Mouse (Mus musculus) cerebellum, adult 2 months (tissue): ENCODE results near the gene Abhd17b. TPM values are rescaled to one million over a fixed set of nuclear protein-coding genes. Genes with fewer than 3 reads are reported as not detected.

Source experiments
- DNase-seq, 2 experiments: peaks; one replicate each; pipeline ENCODE4 v3.0.0; 2021
- H3K27ac ChIP-seq: fragments of 200-500 bp; 2 replicates; pipeline ENCODE4 v1.5.1; 2012; ENCODE audit warnings: low read length, control low read depth, inconsistent platforms; ENCODE audit not compliant: insufficient read depth
- H3K27me3 ChIP-seq: fragments of 200-500 bp; 2 replicates; pipeline ENCODE4 v1.6.1; 2012; ENCODE audit warnings: inconsistent platforms, mild to moderate bottlenecking, low read length, moderate library complexity; ENCODE audit not compliant: control insufficient read depth, insufficient read depth
- H3K4me1 ChIP-seq: fragments of 200-500 bp; 2 replicates; pipeline ENCODE4 v1.6.1; 2011; ENCODE audit warnings: low read length; ENCODE audit not compliant: control insufficient read depth, insufficient read depth
- H3K4me3 ChIP-seq: fragments of 200-500 bp; replicated peaks from 2 replicates; pipeline ENCODE3; 2011; ENCODE audit warnings: mild to moderate bottlenecking, low read depth, low read length, control low read depth; ENCODE audit not compliant: insufficient read depth
- CTCF ChIP-seq: fragments of 200-500 bp; IDR thresholded peaks from 2 replicates; pipeline ENCODE4 v1.5.1; 2011; ENCODE audit warnings: low read depth, mild to moderate bottlenecking, control low read depth, low read length, moderate library complexity, borderline replicate concordance; ENCODE audit not compliant: insufficient read depth
- POLR2A ChIP-seq: fragments of 200-500 bp; IDR thresholded peaks from 2 replicates; pipeline ENCODE4 v1.6.1; 2011; ENCODE audit warnings: low read length, control low read depth, borderline replicate concordance; ENCODE audit not compliant: insufficient read depth
- WGBS: fragments of 180-500 bp; shearing (Covaris S2); methylation state at CpG from one replicate; pipeline ENCODE4 v1.1.7; 2018; 5-methylcytosine and 5-hydroxymethylcytosine counted together
- polyA plus RNA-seq: library from polyadenylated mRNA; depleted of rRNA; stranded (reverse); fragments of >200 nt; gene quantifications from 2 replicates; pipeline ENCODE4 v1.2.3, GENCODE M21; 2012; rRNA removed

Gene Abhd17b
- polyA plus RNA-seq, 1 experiment: 45.4 TPM

GRCm38 (mm10) chr19:21725168-21725567 lies 72.2 kb downstream of the Abhd17b start:
- Histone ChIP-seq H3K27ac (no peak overlapping the region), H3K4me3 (no peak overlapping the region), H3K27me3 (no peaks in the 10 kb centered on the region), H3K4me1 (no peaks in the 10 kb centered on the region)
- TF ChIP-seq POLR2A (no peak), CTCF (no peak)
- WGBS: 68% methylated on average over 1 of the region's 1 CpGs
- no peak for DNase-seq

GRCm38 (mm10) chr19:21727081-21727480 lies 74.1 kb downstream of the Abhd17b start:
- no peak for TF ChIP-seq POLR2A
- TF ChIP-seq CTCF: no peak
- no peak for DNase-seq
- Histone ChIP-seq H3K27ac (no peak overlapping the region), H3K27me3 (no peaks in the 10 kb centered on the region), H3K4me3 (no peak overlapping the region), H3K4me1 (no peaks in the 10 kb centered on the region)
- 67% methylated on average over 2 of the region's 2 CpGs for WGBS

GRCm38 (mm10) chr19:21728342-21728741 lies 75.4 kb downstream of the Abhd17b start:
- TF ChIP-seq POLR2A (no peak), CTCF (no peak)
- Histone ChIP-seq H3K27me3 (no peaks in the 10 kb centered on the region), H3K4me1 (no peaks in the 10 kb centered on the region), H3K27ac (no peak overlapping the region), H3K4me3 (no peak overlapping the region)
- WGBS: 98% methylated on average over 6 of the region's 6 CpGs
- no peak for DNase-seq

- Histone ChIP-seq H3K27me3 (no peaks in the 10 kb centered on the region), H3K27ac (no peak overlapping the region), H3K4me3 (no peak overlapping the region), H3K4me1 (no peaks in the 10 kb centered on the region)
- WGBS: 95% methylated on average over 5 of the region's 5 CpGs
- no peak for DNase-seq
- TF ChIP-seq POLR2A: no peak
- TF ChIP-seq CTCF: no peak
Measured at GRCm38 (mm10) chr19:21731887-21732286, 78.9 kb downstream of the Abhd17b start.

- Histone ChIP-seq H3K27me3 (no peaks in the 10 kb centered on the region), H3K27ac (no peak overlapping the region), H3K4me3 (no peak overlapping the region), H3K4me1 (peaks cover 9% of the 10 kb centered on the region; the same call in 1 of the 2 replicates)
- DNase-seq: no peak
- 95% methylated on average over 2 of the region's 2 CpGs for WGBS
- no peak for TF ChIP-seq CTCF
- TF ChIP-seq POLR2A: no peak
Measured at GRCm38 (mm10) chr19:21733176-21733575, 80.2 kb downstream of the Abhd17b start.

GRCm38 (mm10) chr19:21734112-21734511 lies 81.1 kb downstream of the Abhd17b start:
- no peak for TF ChIP-seq POLR2A
- TF ChIP-seq CTCF: peak; percentile 36; the same call in 1 of the 2 replicates
- 35% methylated on average over 5 of the region's 5 CpGs for WGBS
- no peaks in the 10 kb centered on the region for H3K27me3 ChIP-seq
- peaks cover 16% of the 10 kb centered on the region; the same call in 1 of the 2 replicates for H3K4me1 ChIP-seq
- peak; percentile 51 to 71 for DNase-seq
- H3K27ac ChIP-seq: no peak overlapping the region
- no peak overlapping the region for H3K4me3 ChIP-seq

Other genes starting within 250 kb of the Abhd17b start
- 0.92 and 1.3 TPM in 2 replicates for gene Gda, start 179.7 kb upstream of the Abhd17b start, polyA plus RNA-seq
- gene 1110059E24Rik, start 209 bp upstream of the Abhd17b start, polyA plus RNA-seq: 31.2 and 33.0 TPM in 2 replicates
- gene Cemip2, start 125.2 kb downstream of the Abhd17b start, polyA plus RNA-seq: 9.9 and 11.0 TPM in 2 replicates